24 mouse cellular contexts compared by ENCODE assay signal in genomic region chr2:49816549-49816948, GRCm38 (mm10). TPM values are rescaled to one million over a fixed set of nuclear protein-coding genes. Genes with fewer than 3 reads are reported as not detected.
DNase-seq lines count a peak whose midpoint lies in the region; ATAC-seq and TF ChIP-seq lines count a peak whose summit lies in the region.
"Had no signal": no experiment of that assay in that cellular context is flagged by ENCODE, and none has a peak within 500 bp of the region (broad histone marks: within the 10 kb centered on the region; RNA-seq: fewer than 3 reads in every experiment).

No protein-coding gene starts in this region.

- 92% methylated on average over 5 of the region's 5 CpGs for WGBS in midbrain, postnatal 0 days
- 92% methylated on average over 5 of the region's 5 CpGs for WGBS in midbrain, embryonic 14.5 days
- WGBS in stomach, embryonic 16.5 days: 69% methylated on average over 5 of the region's 5 CpGs
- 93% methylated on average over 5 of the region's 5 CpGs for WGBS in hindbrain, embryonic 14.5 days

- no peak overlapping the region for H3K9ac ChIP-seq in midbrain, postnatal 0 days (replicated peaks; ENCODE audit: low read length, poor library complexity, severe bottlenecking)
- H3K9ac ChIP-seq in midbrain, embryonic 14.5 days (replicated peaks; ENCODE audit: low read length): no peak overlapping the region
- no peak overlapping the region for H3K9ac ChIP-seq in stomach, embryonic 16.5 days (ENCODE audit: low read length)
- no peak overlapping the region for H3K9ac ChIP-seq in hindbrain, embryonic 14.5 days
- H3K9ac ChIP-seq: embryonic facial prominence, embryonic 12.5 days; forebrain, embryonic 13.5 days had no signal

- H3K36me3 ChIP-seq in midbrain, postnatal 0 days (ENCODE audit: insufficient read depth, low read length): no peaks in the 10 kb centered on the region
- H3K36me3 ChIP-seq in midbrain, embryonic 14.5 days (ENCODE audit: control insufficient read depth, insufficient read depth, low read length): no peaks in the 10 kb centered on the region
- H3K36me3 ChIP-seq in stomach, embryonic 16.5 days (ENCODE audit: control insufficient read depth, insufficient read depth, low read length): no peaks in the 10 kb centered on the region
- H3K36me3 ChIP-seq in hindbrain, embryonic 14.5 days (replicated peaks; ENCODE audit: control insufficient read depth, insufficient read depth): no peaks in the 10 kb centered on the region
- H3K36me3 ChIP-seq: embryonic facial prominence, embryonic 10.5 days; embryonic facial prominence, embryonic 12.5 days; G1E had no signal

- no peaks in the 10 kb centered on the region for H3K9me3 ChIP-seq in midbrain, postnatal 0 days (ENCODE audit: low read length)
- H3K9me3 ChIP-seq in midbrain, embryonic 14.5 days (ENCODE audit: control insufficient read depth, low read length): no peaks in the 10 kb centered on the region
- H3K9me3 ChIP-seq in stomach, embryonic 16.5 days (replicated peaks; ENCODE audit: control insufficient read depth, low read length): no peaks in the 10 kb centered on the region
- H3K9me3 ChIP-seq in hindbrain, embryonic 14.5 days (ENCODE audit: control insufficient read depth, low read length): no peaks in the 10 kb centered on the region
- H3K9me3 ChIP-seq: embryonic facial prominence, embryonic 10.5 days; embryonic facial prominence, embryonic 12.5 days; forebrain, embryonic 13.5 days had no signal

- no peak overlapping the region for H3K4me2 ChIP-seq in midbrain, postnatal 0 days (ENCODE audit: low read depth, low read length, poor library complexity, severe bottlenecking)
- H3K4me2 ChIP-seq in midbrain, embryonic 14.5 days (ENCODE audit: low read length): no peak overlapping the region
- H3K4me2 ChIP-seq in stomach, embryonic 16.5 days (ENCODE audit: low read depth, low read length): no peak overlapping the region
- H3K4me2 ChIP-seq in hindbrain, embryonic 14.5 days (replicated peaks): no peak overlapping the region
- H3K4me2 ChIP-seq: embryonic facial prominence, embryonic 12.5 days; forebrain, embryonic 13.5 days had no signal

- no peaks in the 10 kb centered on the region for H3K4me1 ChIP-seq in midbrain, postnatal 0 days (ENCODE audit: insufficient read depth, low read length)
- no peaks in the 10 kb centered on the region for H3K4me1 ChIP-seq in midbrain, embryonic 14.5 days (ENCODE audit: control insufficient read depth, insufficient read depth, low read length)
- peaks cover 30% of the 10 kb centered on the region for H3K4me1 ChIP-seq in stomach, embryonic 16.5 days (ENCODE audit: control insufficient read depth, insufficient read depth, low read length)
- peaks cover 7% of the 10 kb centered on the region; the same call in 1 of the 2 replicates for H3K4me1 ChIP-seq in hindbrain, embryonic 14.5 days (replicated peaks; ENCODE audit: control insufficient read depth, insufficient read depth, low read length)

- 0 out of 2 replicates have a peak, but pooled peaks have one; percentile 23 for ATAC-seq in midbrain, postnatal 0 days (ENCODE audit: low FRiP score)
- no peak for ATAC-seq in midbrain, embryonic 14.5 days (ENCODE audit: low FRiP score, low TSS enrichment)
- no peak for ATAC-seq in stomach, embryonic 16.5 days (ENCODE audit: insufficient read depth, low FRiP score)
- ATAC-seq in hindbrain, embryonic 14.5 days (ENCODE audit: low FRiP score): no peak
- ATAC-seq: activated CD4-positive, CD25-positive, alpha-beta regulatory T cell, adult 4 months; CD4-positive, CD25-positive, alpha-beta regulatory T cell, adult 4 months; forebrain, embryonic 13.5 days; Patski had no signal

- no peaks in the 10 kb centered on the region for H3K27me3 ChIP-seq in midbrain, postnatal 0 days (ENCODE audit: insufficient read depth, low read length)
- 0 out of 2 replicates have a peak, but pooled peaks cover 4% of the 10 kb centered on the region for H3K27me3 ChIP-seq in midbrain, embryonic 14.5 days (ENCODE audit: control insufficient read depth, insufficient read depth, low read length)
- H3K27me3 ChIP-seq in stomach, embryonic 16.5 days (ENCODE audit: control insufficient read depth, insufficient read depth, low read length): no peaks in the 10 kb centered on the region
- no peaks in the 10 kb centered on the region for H3K27me3 ChIP-seq in hindbrain, embryonic 14.5 days (ENCODE audit: control insufficient read depth, insufficient read depth, low read length)
- H3K27me3 ChIP-seq: CH12.LX; embryonic facial prominence, embryonic 12.5 days; forebrain, embryonic 13.5 days; Patski had no signal

- H3K4me3 ChIP-seq in midbrain, postnatal 0 days (ENCODE audit: low read depth, low read length): no peak overlapping the region
- no peak overlapping the region for H3K4me3 ChIP-seq in midbrain, embryonic 14.5 days (replicated peaks; ENCODE audit: low read depth, low read length)
- no peak overlapping the region for H3K4me3 ChIP-seq in stomach, embryonic 16.5 days (replicated peaks; ENCODE audit: low read length)
- H3K4me3 ChIP-seq in hindbrain, embryonic 14.5 days (replicated peaks; ENCODE audit: low read length): no peak overlapping the region
- H3K4me3 ChIP-seq: embryonic facial prominence, embryonic 10.5 days; embryonic facial prominence, embryonic 12.5 days; forebrain, embryonic 13.5 days had no signal

- DNase-seq in heart, adult 11 months: peak; percentile 63
- no peak for DNase-seq in heart, adult 18-20 months
- DNase-seq in midbrain, postnatal 0 days (ENCODE audit: low spot score): no peak
- no peak for DNase-seq in midbrain, embryonic 14.5 days
- DNase-seq in frontal cortex, postnatal 36 days (ENCODE audit: low spot score in 2 of 2): no peak
- DNase-seq in hindbrain, embryonic 14.5 days (ENCODE audit: low spot score): no peak
- DNase-seq: adrenal gland, adult 8-10 months; adrenal gland, postnatal 14 days; adrenal gland, postnatal 36 days; B cell, adult 2 months; cerebellum, adult 11-12 months; cerebellum, adult 2 months; cerebellum, adult 9-10 months; cerebellum, postnatal 10 days; cerebellum, postnatal 25 days had no signal

- TF ChIP-seq CTCF in midbrain, postnatal 0 days (IDR thresholded peaks at IDR 0.05): no peak

- no peak overlapping the region for H3K27ac ChIP-seq in midbrain, postnatal 0 days (ENCODE audit: low read depth, low read length)
- H3K27ac ChIP-seq in midbrain, embryonic 14.5 days (replicated peaks; ENCODE audit: low read depth, low read length): no peak overlapping the region
- peak overlapping the region; percentile 81 for H3K27ac ChIP-seq in stomach, embryonic 16.5 days (ENCODE audit: low read length)
- no peak overlapping the region for H3K27ac ChIP-seq in hindbrain, embryonic 14.5 days
- H3K27ac ChIP-seq: embryonic facial prominence, embryonic 10.5 days; embryonic facial prominence, embryonic 12.5 days; forebrain, embryonic 13.5 days had no signal

RNA-seq across cellular contexts. Expression of gene Lypd6b, which starts 29.1 kb away (rescaled TPM):
- total RNA-seq in heart, adult 18-20 months (2021): under 1 TPM; 0.15 to 0.21 TPM
- total RNA-seq in midbrain, postnatal 0 days (2014; rRNA removed): 18.6 and 22.5 TPM in 2 replicates
- 28.1 and 31.1 TPM in 2 replicates for polyA plus RNA-seq in midbrain, postnatal 0 days (2015; fragmentation: Nextera tagmentation; extraction: Ambion mirVana)
- polyA plus RNA-seq in midbrain, embryonic 14.5 days (2014; fragmentation: Nextera tagmentation; extraction: Ambion mirVana): 8.7 and 9.7 TPM in 2 replicates
- 20.8 and 26.4 TPM in 2 replicates for polyA plus RNA-seq in stomach, embryonic 16.5 days (2015; fragmentation: Nextera tagmentation; extraction: Ambion mirVana)
- polyA plus RNA-seq in hindbrain, embryonic 14.5 days (2014; fragmentation: Nextera tagmentation; extraction: Ambion mirVana): 14.6 and 16.7 TPM in 2 replicates
- polyA plus RNA-seq: G1E had no signal
